Comparison of ENCODE assay signal across 20 mouse cellular contexts in the genomic region with DNA sequence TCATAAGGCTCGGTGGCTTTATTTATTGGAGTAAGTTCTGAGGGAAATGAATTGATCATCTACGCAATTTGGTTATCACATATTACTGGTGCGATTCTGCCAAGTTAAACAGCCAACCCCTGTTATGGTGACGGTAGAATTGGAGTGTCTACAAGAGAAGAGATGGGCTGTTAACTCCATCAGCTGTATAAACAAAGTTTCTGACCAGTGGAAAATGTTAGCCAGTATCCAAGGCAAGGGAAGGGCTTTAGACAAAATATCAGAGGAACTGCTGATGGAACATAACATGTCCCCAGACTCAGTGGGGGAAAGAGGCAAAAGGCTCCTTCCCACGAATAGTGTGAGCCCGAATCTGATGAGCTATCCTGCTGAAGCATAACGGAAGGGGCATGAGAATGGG.
DNase-seq lines count a peak whose midpoint lies in the region; ATAC-seq and TF ChIP-seq lines count a peak whose summit lies in the region.
"Had no signal": no experiment of that assay in that cellular context is flagged by ENCODE, and none has a peak within 500 bp of the region (broad histone marks: within the 10 kb centered on the region; RNA-seq: fewer than 3 reads in every experiment).

No protein-coding gene starts in this region.

- CTCF ChIA-PET in Patski (lab: Charles Lee) = no interaction called here

- peak overlapping the region; percentile 48 for H3K27ac ChIP-seq in heart, adult 2 months
- no peak overlapping the region for H3K27ac ChIP-seq in heart, embryonic 10.5 days
- peak overlapping the region; percentile 12; the same call in 1 of the 2 replicates for H3K27ac ChIP-seq in embryonic fibroblast, embryonic 13.5 days (ENCODE audit: insufficient read depth, low read length)
- H3K27ac ChIP-seq in heart, postnatal 0 days (ENCODE audit: low read depth) = no peak overlapping the region
- no peak overlapping the region for H3K27ac ChIP-seq in hindbrain, embryonic 11.5 days (ENCODE audit: low read depth, low read length)
- H3K27ac ChIP-seq: embryonic facial prominence, embryonic 12.5 days; forebrain, embryonic 12.5 days; heart, embryonic 15.5 days; hindbrain, embryonic 14.5 days; intestine, embryonic 15.5 days had no signal

- no peak for TF ChIP-seq EP300 in heart, adult 2 months (IDR thresholded peaks at IDR 0.05; ENCODE audit: insufficient read depth, low read depth, low read length)
- TF ChIP-seq EP300 in heart, postnatal 0 days (IDR thresholded peaks at IDR 0.05; ENCODE audit: low read depth) = no peak

- no peak for DNase-seq in heart, adult 2 months
- no peak for DNase-seq in heart, embryonic 10.5 days (ENCODE audit: low spot score)
- peak; percentile 20 for DNase-seq in Patski (ENCODE audit: low read depth, low spot score)
- DNase-seq in heart, postnatal 0 days (ENCODE audit: low spot score) = peak; percentile 12
- no peak for DNase-seq in adrenal gland, adult 18-20 months (ENCODE audit: low spot score in 2 of 2)
- DNase-seq in hindbrain, embryonic 11.5 days (ENCODE audit: low spot score) = no peak
- DNase-seq: adrenal gland, postnatal 10 days; cerebellum, adult 11 months; cerebellum, adult 8-10 months; cerebellum, postnatal 14 days; embryo, embryonic 11 days; forebrain, postnatal 0 days; gastrocnemius, postnatal 36 days; kidney, adult 18-20 months had no signal

- no peak for TF ChIP-seq CTCF in heart, adult 2 months (IDR thresholded peaks at IDR 0.05)
- TF ChIP-seq CTCF in Patski (IDR thresholded peaks at IDR 0.05) = no peak
- no peak for TF ChIP-seq CTCF in embryonic fibroblast, embryonic 13.5 days (IDR thresholded peaks at IDR 0.05; ENCODE audit: borderline replicate concordance, insufficient read depth, low read length)
- TF ChIP-seq CTCF in heart, postnatal 0 days (IDR thresholded peaks at IDR 0.05; ENCODE audit: low read depth) = no peak

- intact Hi-C loops in heart, adult 2 months (cut with DNase I) = no loop called here

- no peaks in the 10 kb centered on the region for H3K27me3 ChIP-seq in heart, adult 2 months (ENCODE audit: control insufficient read depth, insufficient read depth, low read length)
- H3K27me3 ChIP-seq in heart, embryonic 10.5 days (ENCODE audit: insufficient read depth, poor library complexity, severe bottlenecking) = no peaks in the 10 kb centered on the region
- no peaks in the 10 kb centered on the region for H3K27me3 ChIP-seq in Patski
- H3K27me3 ChIP-seq in heart, postnatal 0 days (ENCODE audit: control insufficient read depth, insufficient read depth, low read length) = no peaks in the 10 kb centered on the region
- no peaks in the 10 kb centered on the region for H3K27me3 ChIP-seq in hindbrain, embryonic 11.5 days (ENCODE audit: control insufficient read depth, insufficient read depth, low read length)
- H3K27me3 ChIP-seq: embryonic facial prominence, embryonic 12.5 days; forebrain, embryonic 12.5 days; heart, embryonic 15.5 days; intestine, embryonic 15.5 days had no signal

- no peak overlapping the region for H3K9ac ChIP-seq in heart, adult 2 months (ENCODE audit: low read depth, low read length)
- H3K9ac ChIP-seq in heart, postnatal 0 days (replicated peaks; ENCODE audit: low read depth, low read length) = no peak overlapping the region
- no peak overlapping the region for H3K9ac ChIP-seq in hindbrain, embryonic 11.5 days (ENCODE audit: low read depth, low read length)
- H3K9ac ChIP-seq: embryonic facial prominence, embryonic 12.5 days; forebrain, embryonic 12.5 days; forebrain, postnatal 0 days; heart, embryonic 15.5 days; hindbrain, embryonic 14.5 days; intestine, embryonic 15.5 days had no signal

- no peak overlapping the region for H3K4me2 ChIP-seq in heart, postnatal 0 days (ENCODE audit: low read depth, low read length)
- H3K4me2 ChIP-seq in hindbrain, embryonic 11.5 days (replicated peaks; ENCODE audit: low read depth, low read length) = no peak overlapping the region
- H3K4me2 ChIP-seq: embryonic facial prominence, embryonic 12.5 days; forebrain, embryonic 12.5 days; heart, embryonic 15.5 days; hindbrain, embryonic 14.5 days; intestine, embryonic 15.5 days had no signal

- no peaks in the 10 kb centered on the region for H3K36me3 ChIP-seq in heart, adult 2 months (ENCODE audit: control insufficient read depth, insufficient read depth, low read length)
- H3K36me3 ChIP-seq in heart, embryonic 10.5 days = no peaks in the 10 kb centered on the region
- H3K36me3 ChIP-seq in heart, postnatal 0 days (replicated peaks; ENCODE audit: control insufficient read depth, insufficient read depth, low read length) = no peaks in the 10 kb centered on the region
- H3K36me3 ChIP-seq in hindbrain, embryonic 11.5 days (ENCODE audit: control insufficient read depth, insufficient read depth, low read length) = no peaks in the 10 kb centered on the region
- H3K36me3 ChIP-seq: embryonic facial prominence, embryonic 12.5 days; forebrain, embryonic 12.5 days; heart, embryonic 15.5 days; intestine, embryonic 15.5 days had no signal

- POLR2A ChIA-PET in Patski (lab: Charles Lee) = no interaction called here

- H3K4me1 ChIP-seq in heart, adult 2 months (ENCODE audit: control insufficient read depth, insufficient read depth, low read length) = peaks cover 2% of the 10 kb centered on the region
- H3K4me1 ChIP-seq in heart, embryonic 10.5 days = no peaks in the 10 kb centered on the region
- no peaks in the 10 kb centered on the region for H3K4me1 ChIP-seq in embryonic fibroblast, embryonic 13.5 days (ENCODE audit: control insufficient read depth, insufficient read depth, low read length)
- H3K4me1 ChIP-seq in heart, postnatal 0 days (ENCODE audit: control insufficient read depth, insufficient read depth) = no peaks in the 10 kb centered on the region
- H3K4me1 ChIP-seq in hindbrain, embryonic 11.5 days (replicated peaks; ENCODE audit: control insufficient read depth, insufficient read depth, low read length) = no peaks in the 10 kb centered on the region
- H3K4me1 ChIP-seq: embryonic facial prominence, embryonic 12.5 days; forebrain, embryonic 12.5 days; heart, embryonic 15.5 days; intestine, embryonic 15.5 days had no signal

- WGBS in heart, adult 2 months = 36% methylated on average over 7 of the region's 7 CpGs
- 65% methylated on average over 7 of the region's 7 CpGs for WGBS in heart, embryonic 10.5 days
- 59% methylated on average over 7 of the region's 7 CpGs for WGBS in heart, postnatal 0 days
- WGBS in hindbrain, embryonic 11.5 days = 88% methylated on average over 7 of the region's 7 CpGs

- no peak for TF ChIP-seq POLR2A in heart, adult 2 months (IDR thresholded peaks at IDR 0.05; ENCODE audit: insufficient read depth, low read depth, low read length)
- no peak for TF ChIP-seq POLR2A in embryonic fibroblast, embryonic 13.5 days (IDR thresholded peaks at IDR 0.05; ENCODE audit: low read depth, low read length)

- H3K9me3 ChIP-seq in heart, embryonic 10.5 days = no peaks in the 10 kb centered on the region
- H3K9me3 ChIP-seq in heart, postnatal 0 days (replicated peaks; ENCODE audit: control insufficient read depth, low read length) = no peaks in the 10 kb centered on the region
- no peaks in the 10 kb centered on the region for H3K9me3 ChIP-seq in hindbrain, embryonic 11.5 days (ENCODE audit: control insufficient read depth, low read length)
- H3K9me3 ChIP-seq: embryonic facial prominence, embryonic 12.5 days; forebrain, embryonic 12.5 days; heart, embryonic 15.5 days; intestine, embryonic 15.5 days had no signal

- H3K4me3 ChIP-seq in heart, adult 2 months = no peak overlapping the region
- H3K4me3 ChIP-seq in heart, embryonic 10.5 days = no peak overlapping the region
- H3K4me3 ChIP-seq in embryonic fibroblast, embryonic 13.5 days (ENCODE audit: insufficient read depth, low read length) = no peak overlapping the region
- H3K4me3 ChIP-seq in heart, postnatal 0 days (ENCODE audit: low read depth, low read length) = no peak overlapping the region
- H3K4me3 ChIP-seq in hindbrain, embryonic 11.5 days (ENCODE audit: low read depth, low read length) = no peak overlapping the region
- H3K4me3 ChIP-seq: embryonic facial prominence, embryonic 12.5 days; forebrain, embryonic 12.5 days; heart, embryonic 15.5 days; intestine, embryonic 15.5 days had no signal

- in situ Hi-C loops in Patski (cut with MboI; ENCODE audit: low pct_unique_long_range_greater_than_20kb) = loop anchor here (5.0 kb wide), 1 partner anchor 94 kb away; no protein-coding TSS in a partner anchor

- ATAC-seq in Patski = no peak
- no peak for ATAC-seq in heart, postnatal 0 days (ENCODE audit: insufficient read depth, low read depth)
- ATAC-seq in hindbrain, embryonic 11.5 days (ENCODE audit: low FRiP score) = no peak
- ATAC-seq: forebrain, postnatal 0 days; intestine, embryonic 15.5 days had no signal

- no peaks in the 10 kb centered on the region for H3K79me2 ChIP-seq in heart, adult 2 months (replicated peaks; ENCODE audit: control insufficient read depth, insufficient read depth, low read length)

Comparison
In these comparisons a context has a peak if more than half of its experiments do, and no peak if none do; other contexts are left out.
1. DNase-seq: peak in Patski (single experiment) and heart, postnatal 0 days (single experiment); none in heart, adult 2 months (0 of 2), heart, embryonic 10.5 days (single experiment), adrenal gland, adult 18-20 months (0 of 2) and hindbrain, embryonic 11.5 days (single experiment).
2. H3K27ac ChIP-seq: peak in heart, adult 2 months (single experiment) and embryonic fibroblast, embryonic 13.5 days (single experiment); none in heart, embryonic 10.5 days (single experiment), heart, postnatal 0 days (single experiment) and hindbrain, embryonic 11.5 days (single experiment).